Mouse (Mus musculus): ENCODE measurements around the gene Nlk. TPM values are rescaled to one million over a fixed set of nuclear protein-coding genes. Genes with fewer than 3 reads are reported as not detected.
A peak's percentile ranks its signal among the peaks of the same experiment; 100 is the strongest.
"Not testable (repeated sequence)": the region's sequence is repeated elsewhere in the genome, so short reads cannot be mapped to it uniquely, and the experiment has no call there.

Nlk gene
- total RNA-seq, 2 experiments from 2014 or later = 6.5 to 7.9 TPM

DNA sequence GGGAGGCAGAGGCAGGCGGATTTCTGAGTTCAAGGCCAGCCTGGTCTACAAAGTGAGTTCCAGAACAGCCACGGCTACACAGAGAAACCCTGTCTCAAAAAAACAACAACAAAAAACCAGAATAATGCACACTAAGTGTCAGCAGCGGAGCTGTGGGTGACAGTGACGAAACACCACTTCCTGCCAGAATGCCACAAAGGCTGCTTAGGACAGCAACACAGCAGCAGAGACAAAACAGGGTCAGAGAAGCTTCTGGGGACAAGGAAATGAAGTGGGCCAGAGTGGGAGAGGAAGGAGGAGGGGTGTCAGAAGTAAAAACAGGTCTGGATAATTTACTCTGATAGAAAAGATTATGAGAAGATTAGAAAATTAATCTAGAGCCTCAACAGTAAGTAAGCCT lies 97.1 kb downstream of the Nlk start:
- no peak for DNase-seq
- intact Hi-C loops (cut with DNase I) = no loop called here

DNA sequence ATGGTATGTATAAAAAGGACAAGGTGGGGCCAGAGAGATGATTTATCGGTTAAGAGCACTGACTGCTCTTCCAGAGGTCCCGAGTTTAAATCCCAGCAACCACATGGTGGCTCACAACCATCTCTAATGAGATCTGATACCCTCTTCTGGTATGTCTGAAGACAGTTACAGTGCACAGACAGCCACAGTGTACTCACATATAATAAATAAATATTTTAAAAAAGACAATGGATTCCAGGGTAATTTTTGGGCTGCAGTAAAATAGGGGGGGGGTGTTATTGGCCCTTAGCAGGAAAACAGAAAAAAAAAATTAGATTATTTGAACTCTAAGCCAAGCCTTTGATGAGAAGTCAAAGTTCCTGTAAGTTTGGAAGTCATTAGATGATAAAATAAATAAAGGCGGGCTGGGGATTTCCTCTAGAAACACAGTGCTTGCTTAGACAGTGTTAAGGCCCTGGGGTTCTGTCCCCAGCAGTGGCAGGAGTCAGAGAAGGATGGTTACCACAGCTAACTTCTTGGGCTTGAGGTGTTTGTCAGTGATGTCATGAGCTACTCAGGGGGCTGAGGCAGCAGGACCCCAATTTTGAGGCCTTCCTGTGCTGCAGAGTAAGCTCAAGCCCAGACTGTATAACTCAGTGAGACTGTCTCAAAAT lies 98.3 kb downstream of the Nlk start:
- intact Hi-C loops (cut with DNase I) = no loop called here
- no peak for DNase-seq

DNA sequence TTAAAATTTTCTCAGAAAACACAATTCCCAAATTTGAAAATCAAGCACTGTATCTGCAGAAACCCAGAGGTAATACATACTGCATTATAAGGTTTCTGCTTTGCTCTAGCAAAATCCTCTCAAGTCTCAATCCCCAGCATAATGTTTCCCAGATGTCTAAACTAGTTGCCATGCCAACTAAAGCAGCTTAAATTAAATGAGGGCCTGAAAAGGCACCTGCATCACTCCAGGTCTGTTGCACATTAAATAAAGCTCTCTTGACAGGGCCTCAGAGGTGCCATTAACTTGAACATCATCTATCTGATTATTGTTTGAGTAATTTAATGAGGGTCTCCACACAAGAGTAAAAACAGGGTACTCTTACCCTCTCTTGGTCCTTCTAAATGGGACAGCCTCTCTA lies 100.4 kb downstream of the Nlk start:
- intact Hi-C loops (cut with DNase I) = no loop called here
- DNase-seq = no peak

DNA sequence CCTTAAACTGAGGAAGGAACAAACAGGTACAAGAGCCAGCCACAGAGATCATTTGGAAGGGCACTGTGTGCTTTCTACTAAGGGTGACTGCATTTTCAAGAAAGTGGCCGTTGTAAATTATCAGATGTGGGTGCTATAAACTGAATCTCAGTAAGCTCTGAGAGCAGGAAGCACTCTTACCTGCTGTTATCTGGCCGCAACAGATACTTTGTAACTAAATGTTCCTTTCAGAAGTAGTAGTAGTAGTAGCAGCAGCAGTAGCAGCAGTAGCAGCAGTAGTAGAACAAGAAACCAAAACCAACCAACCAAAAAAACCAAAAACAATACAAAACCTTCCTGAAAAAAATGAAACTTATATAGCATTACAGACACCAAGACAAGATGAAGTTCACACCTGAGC lies 101.4 kb downstream of the Nlk start:
- intact Hi-C loops (cut with DNase I) = no loop called here
- DNase-seq = no peak

DNA sequence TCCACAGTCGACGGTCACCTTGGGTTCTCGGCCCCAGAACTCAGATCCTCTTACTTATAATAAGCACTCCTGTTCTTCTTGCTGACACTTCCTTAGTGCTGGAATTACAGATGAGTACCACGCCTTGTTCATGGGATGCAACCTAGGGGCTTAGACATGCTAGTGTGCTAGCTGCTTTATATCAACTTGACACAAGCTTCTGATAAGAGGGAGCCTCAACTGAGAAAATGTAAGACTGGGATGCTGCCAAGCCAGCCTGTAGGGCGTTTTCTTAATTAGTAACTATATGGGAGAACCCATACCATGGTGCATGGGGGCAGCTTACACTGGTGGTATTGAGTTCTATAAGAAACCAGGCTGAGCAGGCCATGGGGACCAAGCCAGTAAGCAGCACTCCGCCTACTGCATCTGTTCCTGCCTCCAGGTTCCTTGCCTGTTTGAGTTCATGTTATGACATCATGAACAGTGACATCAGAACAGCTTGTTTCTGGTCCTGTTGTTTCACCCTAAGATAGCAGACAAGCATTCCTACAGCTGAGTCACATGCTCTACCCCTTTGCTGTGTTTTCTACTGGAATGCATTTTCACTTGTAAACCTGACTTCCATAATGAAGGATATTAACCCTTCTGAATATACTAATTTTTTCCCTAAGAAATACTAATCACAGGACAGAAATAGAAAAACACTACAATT lies 102.8 kb downstream of the Nlk start:
- no peak for DNase-seq
- intact Hi-C loops (cut with DNase I) = no loop called here

DNA sequence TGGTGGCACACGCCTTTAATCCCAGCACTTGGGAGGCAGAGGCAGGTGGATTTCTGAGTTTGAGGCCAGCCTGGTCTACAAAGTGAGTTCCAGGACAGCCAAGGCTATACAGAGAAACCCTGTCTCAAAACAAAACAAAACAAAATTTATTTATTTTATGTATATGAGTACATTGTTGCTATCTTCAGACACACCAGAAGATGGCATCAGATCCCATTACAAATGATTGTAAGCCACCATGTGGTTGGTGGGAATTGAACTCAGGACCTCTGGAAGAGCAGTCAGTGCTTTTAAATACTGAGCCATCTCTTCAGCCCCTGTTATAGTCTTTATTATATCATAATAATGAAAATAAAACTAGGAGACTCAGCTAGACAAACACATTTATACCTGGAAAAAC lies 109.5 kb downstream of the Nlk start:
- DNase-seq; intact Hi-C loops (cut with DNase I): not testable (repeated sequence)

DNA sequence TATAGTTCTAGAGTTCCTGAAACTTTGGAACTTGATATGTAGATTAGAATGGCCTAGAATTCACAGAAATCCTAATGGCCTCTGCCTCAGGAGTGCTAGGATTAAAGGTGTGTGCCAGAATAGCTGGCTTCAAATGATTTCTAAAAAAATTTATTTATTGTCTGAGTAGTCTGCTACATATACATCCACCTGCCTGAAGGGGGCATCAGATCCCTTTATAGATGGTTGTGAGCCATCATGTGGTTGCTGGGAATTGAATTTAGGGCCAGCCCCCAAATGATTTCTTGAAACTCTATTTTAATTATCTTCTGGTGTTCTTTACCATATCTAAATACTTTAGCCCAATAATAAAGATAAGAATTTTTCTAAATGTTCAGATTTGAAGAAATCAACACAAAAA lies 111.1 kb downstream of the Nlk start:
- intact Hi-C loops (cut with DNase I) = no loop called here
- no peak for DNase-seq

DNA sequence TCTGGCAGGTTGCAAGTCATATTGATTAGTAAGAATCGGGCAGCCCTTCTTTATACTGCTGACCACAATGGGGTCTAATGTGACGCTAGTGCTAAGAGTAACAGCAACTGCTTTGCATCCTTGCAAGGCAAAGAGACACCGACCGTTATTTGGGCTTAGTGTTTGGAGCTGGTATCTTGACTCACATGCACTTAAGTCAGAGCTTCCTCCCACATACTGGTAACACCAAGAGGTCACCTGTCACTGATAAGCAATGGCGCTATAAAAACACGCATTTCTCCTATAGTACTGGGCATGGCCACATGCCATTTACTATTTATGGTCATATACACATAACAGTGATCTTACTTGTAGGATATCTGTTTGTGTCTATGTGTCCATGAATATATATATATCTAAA lies 114.3 kb downstream of the Nlk start:
- no peak for DNase-seq
- intact Hi-C loops (cut with DNase I) = no loop called here

DNA sequence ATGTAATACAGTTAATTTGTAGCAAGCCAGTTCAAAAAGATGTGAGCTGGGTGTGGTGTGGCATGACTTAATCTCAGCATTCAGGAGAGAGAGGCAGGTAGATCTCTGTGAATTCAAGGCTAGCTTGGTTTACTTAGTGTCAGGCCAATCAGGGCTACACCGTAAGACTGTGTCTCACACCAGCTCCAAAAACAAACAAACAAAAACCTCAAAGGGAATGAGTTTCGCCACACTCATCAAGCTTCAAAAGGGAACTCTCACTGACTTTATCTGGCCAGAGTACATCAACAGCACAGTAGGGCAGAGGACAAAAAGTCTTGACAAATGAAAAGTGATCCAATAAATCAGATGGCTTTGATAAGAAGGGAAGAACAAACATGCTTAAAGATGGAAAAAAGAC lies 122.2 kb downstream of the Nlk start:
- intact Hi-C loops (cut with DNase I) = no loop called here
- no peak for DNase-seq

DNA sequence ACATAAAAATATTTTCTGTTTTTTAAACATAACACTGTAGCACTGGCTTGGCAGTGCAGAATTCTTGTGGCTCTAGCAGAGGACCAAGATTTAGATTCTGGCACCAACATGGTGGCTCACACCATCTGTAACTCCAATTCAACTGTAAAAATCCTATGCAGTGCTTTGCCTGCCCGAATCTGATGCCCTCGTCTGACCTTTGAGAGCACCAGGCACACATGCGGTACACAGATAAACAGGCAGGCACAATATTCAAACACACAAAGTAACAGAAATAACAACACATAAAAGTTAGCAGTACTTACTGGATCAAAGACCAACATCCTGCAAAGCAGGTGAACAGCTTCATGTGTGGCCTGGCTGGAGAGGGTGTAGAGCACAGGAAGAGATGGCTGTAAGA lies 122.6 kb downstream of the Nlk start:
- DNase-seq = no peak
- intact Hi-C loops (cut with DNase I) = no loop called here

DNA sequence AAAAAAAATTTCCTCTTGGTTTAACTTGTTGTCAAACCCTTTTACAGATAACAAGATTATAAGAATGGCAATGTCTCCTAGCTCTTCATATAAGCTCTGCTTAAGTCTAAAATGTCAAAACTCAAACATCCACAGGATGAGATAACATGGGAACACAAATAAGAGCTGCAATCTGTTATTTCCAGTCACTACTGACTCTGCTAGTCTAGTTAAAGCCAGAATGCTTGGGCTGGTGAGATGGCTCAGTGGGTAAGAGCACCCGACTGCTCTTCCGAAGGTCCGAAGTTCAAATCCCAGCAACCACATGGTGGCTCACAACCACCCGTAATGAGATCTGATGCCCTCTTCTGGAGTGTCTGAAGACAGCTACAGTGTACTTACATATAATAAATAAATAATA lies 123.1 kb downstream of the Nlk start:
- intact Hi-C loops (cut with DNase I); DNase-seq: not testable (repeated sequence)

DNA sequence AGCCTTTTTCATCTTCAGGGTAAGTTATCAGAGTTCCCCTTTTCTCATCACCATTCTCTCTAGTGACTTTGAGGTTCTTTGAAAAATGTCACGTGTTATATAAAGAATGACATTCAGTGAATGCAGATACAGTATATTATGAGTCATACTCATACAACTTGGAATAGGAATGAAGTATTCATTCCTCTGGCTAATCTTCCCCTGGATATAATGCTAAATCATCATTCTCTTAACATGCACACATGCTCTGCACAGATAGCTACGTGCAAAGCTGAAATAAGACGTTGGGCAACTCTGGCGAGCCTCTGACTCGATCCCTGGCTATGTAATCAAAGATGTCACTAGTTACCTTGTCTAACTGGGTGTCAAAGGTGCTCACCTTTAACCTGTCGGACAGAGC lies 125.3 kb downstream of the Nlk start:
- intact Hi-C loops (cut with DNase I) = no loop called here
- no peak for DNase-seq

DNA sequence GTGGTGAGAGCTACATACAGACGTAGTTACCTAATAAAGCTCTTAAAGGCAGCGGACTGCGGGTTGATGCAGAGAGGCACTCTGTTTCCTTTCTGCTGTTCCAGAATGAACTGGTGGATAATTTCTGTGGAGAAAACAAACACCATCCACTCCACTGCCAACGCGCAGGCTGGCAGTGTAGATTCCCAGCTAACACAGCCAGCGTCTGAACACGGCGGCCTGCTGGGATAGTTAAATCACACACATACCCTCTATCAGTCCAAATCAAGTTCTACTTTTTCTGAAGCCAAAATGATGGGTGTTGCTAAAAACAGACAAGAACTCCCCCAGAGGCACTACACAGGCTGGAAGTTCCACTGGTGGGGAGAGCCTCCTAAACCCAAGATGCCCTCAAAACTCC lies 125.7 kb downstream of the Nlk start:
- intact Hi-C loops (cut with DNase I) = no loop called here

DNA sequence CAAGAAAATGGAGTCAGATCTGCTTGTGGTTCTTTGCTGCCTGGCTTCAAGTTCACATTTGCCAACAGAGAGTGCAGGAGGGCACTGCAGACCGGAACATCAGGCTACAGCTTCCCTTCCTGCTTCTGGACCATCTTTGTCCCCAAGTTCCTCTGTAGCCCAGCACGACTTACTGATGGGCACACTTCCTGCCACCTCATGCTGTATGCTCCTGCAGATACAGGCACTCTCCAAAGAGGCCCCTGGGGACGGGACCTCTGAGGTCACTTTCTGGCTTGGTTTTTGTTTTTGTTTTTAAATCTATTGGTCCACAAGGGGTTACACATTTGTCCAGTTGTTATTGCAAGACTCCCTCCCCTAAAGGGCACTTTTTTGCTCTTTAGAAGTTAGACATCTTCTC lies 127.4 kb downstream of the Nlk start:
- intact Hi-C loops (cut with DNase I) = no loop called here

More for the DNA sequence above, 125.7 kb downstream of the Nlk start:
- DNase-seq = no peak

DNA sequence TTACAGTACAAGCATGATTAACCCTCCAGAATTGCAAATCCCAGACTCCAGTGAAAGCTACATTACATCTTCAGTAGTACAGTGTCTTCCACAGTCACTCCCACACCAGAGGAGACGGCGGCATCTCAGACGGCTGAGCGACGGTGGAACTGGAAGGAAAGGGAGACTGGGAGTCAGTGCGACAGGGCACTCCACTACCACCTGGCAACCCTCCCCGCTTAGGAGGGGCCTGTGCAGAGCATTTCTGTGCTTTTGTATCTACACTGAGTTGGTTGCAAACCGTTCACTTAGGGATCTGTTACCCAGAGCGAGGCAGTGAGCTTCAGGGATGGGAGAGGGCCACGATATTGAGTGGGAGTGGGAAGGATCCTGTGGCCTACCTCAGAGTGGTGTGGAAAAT lies 128.3 kb downstream of the Nlk start:
- no peak for DNase-seq
- intact Hi-C loops (cut with DNase I) = no loop called here

More for the DNA sequence above, 127.4 kb downstream of the Nlk start:
- no peak for DNase-seq

DNA sequence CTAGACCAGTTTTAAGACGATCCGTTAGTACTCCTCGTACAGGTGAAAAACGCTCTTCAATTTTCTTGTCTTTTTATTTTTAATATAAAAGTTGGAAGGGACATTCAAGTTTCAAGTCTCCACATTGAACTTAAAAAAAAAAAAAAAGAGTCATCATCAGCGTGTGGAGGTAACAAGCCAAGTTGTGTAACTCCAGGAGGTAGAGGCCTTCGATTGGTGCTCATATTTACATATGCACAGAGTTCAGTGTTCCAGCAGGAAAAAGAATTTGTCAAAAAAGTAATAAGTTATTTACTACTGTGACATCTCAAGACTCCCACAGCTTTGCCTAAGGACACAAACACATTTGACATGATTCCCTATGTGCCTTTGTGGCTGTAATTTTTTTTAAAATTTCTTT lies 129.6 kb downstream of the Nlk start:
- no peak for DNase-seq
- intact Hi-C loops (cut with DNase I) = no loop called here

DNA sequence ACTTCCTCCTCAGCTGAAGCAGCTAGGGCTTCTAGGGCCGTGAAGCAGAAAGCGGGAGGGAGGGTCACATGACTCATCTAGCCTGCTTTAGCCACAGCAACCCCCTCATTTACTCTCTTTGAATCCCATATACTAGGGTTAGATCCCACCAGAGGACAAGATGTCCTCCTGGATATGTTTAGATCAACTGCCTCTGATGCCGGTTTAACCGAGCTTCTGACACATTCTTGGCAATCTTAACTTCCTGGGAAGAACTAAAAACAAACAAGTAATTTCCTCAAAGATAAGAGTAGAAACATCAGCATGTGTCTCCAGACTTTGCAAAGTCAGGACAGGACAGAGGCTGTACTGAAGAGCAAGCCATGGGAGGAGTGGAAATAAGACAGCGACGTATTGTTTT lies 130.4 kb downstream of the Nlk start:
- no peak for DNase-seq
- intact Hi-C loops (cut with DNase I) = no loop called here

DNA sequence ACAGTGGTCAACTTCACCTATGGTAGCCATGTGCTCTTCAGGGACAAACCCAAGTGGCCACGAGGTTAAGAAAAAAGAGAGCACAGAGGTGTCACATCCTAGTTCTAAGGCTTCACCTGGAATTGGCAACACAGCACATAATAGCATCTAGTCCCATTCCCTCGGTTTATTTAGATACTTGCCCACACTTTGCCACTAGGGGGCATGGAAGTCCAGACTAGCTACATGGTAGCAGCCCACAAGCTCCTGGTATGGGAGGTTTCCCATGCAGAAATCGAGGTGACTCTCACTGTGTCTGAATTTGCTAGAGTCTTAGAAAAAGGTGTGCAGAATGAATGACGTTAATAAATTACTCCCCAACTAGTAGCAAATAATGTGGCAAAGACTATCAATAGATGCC lies 136.7 kb downstream of the Nlk start:
- DNase-seq = peak in 1 of 2 experiments; percentile 50
- intact Hi-C loops (cut with DNase I) = loop anchor here (5.0 kb wide), 1 partner anchor 267 kb away; the partner anchor contains the start of gene Lyrm9

DNA sequence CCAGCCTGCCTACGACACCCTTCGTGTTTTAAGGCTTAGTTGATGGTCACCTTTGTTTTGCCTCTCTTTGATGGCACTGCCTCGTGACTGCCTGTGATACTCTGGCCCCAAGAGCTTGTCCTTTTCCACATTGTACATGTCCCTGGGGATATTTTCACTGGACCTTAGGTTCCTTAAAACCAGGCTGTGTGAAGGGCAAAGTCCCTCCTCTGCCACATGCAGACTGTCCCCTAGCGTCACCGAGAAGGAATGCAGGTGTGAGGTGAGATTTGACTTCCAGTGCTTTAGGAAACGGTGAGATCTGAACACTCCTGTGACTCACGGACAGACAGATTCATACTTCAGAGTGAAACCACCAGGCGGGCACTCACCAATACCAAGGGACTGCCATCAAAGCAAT lies 139.9 kb downstream of the Nlk start:
- intact Hi-C loops (cut with DNase I) = no loop called here

DNA sequence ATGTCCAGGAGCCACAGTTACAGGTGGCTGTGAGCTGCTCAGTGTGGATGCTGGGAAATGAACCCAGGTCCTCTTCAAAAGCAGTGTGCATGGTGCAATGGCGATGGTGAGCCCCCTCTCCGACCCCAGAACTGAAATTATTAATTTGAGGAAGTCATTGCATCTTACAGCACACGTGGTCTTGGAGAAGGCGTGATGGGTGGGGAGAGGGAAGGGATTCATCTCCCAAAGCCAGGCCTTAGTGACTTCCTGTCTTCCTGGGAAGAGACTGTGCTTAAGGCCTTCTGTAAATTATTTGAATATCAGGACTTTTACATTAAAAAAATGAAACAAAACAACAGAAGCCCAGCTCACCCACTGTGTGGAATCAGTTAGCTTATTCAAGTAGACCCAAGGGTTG lies 141.1 kb downstream of the Nlk start:
- intact Hi-C loops (cut with DNase I) = no loop called here
- DNase-seq = no peak

More for the DNA sequence above, 139.9 kb downstream of the Nlk start:
- no peak for DNase-seq

DNA sequence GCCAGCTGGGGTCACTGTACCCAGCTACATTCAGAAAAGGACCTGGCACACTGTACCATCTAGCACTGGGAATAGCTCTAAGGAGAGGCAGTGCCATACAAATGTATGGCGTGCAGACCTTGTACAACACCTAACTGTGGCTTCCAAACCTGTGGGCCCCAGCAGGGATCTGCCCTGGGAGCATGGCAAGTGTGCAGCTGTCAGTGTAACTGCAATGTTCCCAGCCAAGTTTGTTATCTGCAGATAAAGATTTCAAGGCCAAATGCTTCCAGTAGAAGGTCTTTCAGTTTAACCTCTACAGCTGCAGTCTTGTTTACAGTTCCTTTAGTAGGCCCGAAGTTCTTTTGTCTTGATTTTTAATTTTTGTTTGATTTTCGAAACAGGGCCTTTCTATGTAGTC lies 141.6 kb downstream of the Nlk start:
- intact Hi-C loops (cut with DNase I) = no loop called here
- no peak for DNase-seq

DNA sequence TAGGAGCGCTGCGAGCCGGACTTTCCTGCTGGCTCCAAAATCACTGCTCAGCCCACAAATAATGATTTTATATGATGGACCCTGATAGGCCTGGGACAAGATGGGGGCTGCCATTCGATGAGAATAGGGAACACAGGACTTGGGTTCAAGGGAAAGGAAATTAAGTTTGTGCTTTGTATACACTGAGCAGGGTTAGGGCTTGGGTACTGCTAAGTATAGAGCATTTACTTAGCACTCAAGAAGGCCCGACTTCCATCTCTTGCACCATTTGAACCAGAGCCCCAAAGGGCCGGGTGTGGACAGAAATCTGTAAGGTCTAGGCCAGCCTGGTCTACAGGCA lies 146.1 kb downstream of the Nlk start:
- intact Hi-C loops (cut with DNase I) = no loop called here
- no peak for DNase-seq
